Mouse (Mus musculus) liver, postnatal 0 days (tissue): ENCODE results near the gene Mdfi. TPM values are rescaled to one million over a fixed set of nuclear protein-coding genes. Genes with fewer than 3 reads are reported as not detected.

Experiments used
- ATAC-seq: fragments of 200-750 bp; cut with Nextera tagmentation; 2 replicates; pipeline ENCODE4 v1.8.0; 2017; ENCODE audit warnings: mild to moderate bottlenecking, moderate library complexity
- DNase-seq: peaks from one replicate; pipeline ENCODE4 v3.0.0-alpha.2; 2016
- H3K27ac ChIP-seq: fragments of 300-500 bp; sonication (generic); 2 replicates; pipeline ENCODE4 v1.5.1; 2014; ENCODE audit warnings: antibody characterized with exemption, moderate library complexity, mild to moderate bottlenecking, low read depth
- H3K27me3 ChIP-seq: fragments of 300-500 bp; sonication (generic); 2 replicates; pipeline ENCODE4 v1.6.1; 2014; ENCODE audit warnings: low read length, control low read depth, mixed read lengths; ENCODE audit not compliant: insufficient read depth
- H3K36me3 ChIP-seq: fragments of 300-500 bp; sonication (generic); replicated peaks from 2 replicates; pipeline ENCODE4 v1.6.1; 2014; ENCODE audit warnings: mild to moderate bottlenecking, control low read depth, low read length, moderate library complexity, mixed read lengths; ENCODE audit not compliant: insufficient read depth
- H3K4me1 ChIP-seq: fragments of 300-500 bp; sonication (generic); 2 replicates; pipeline ENCODE4 v1.6.1; 2014; ENCODE audit warnings: antibody characterized with exemption, mild to moderate bottlenecking, control low read depth; ENCODE audit not compliant: insufficient read depth
- H3K4me2 ChIP-seq: fragments of 300-500 bp; sonication (generic); 2 replicates; pipeline ENCODE4 v1.6.1; 2014; ENCODE audit warnings: low read depth, mild to moderate bottlenecking, low read length, moderate library complexity, mixed read lengths
- H3K4me3 ChIP-seq: fragments of 300-500 bp; sonication (generic); 2 replicates; pipeline ENCODE4 v1.5.1; 2014; ENCODE audit warnings: low read depth, low read length
- H3K9ac ChIP-seq: fragments of 300-500 bp; sonication (generic); replicated peaks from 2 replicates; pipeline ENCODE4 v1.6.1; 2014; ENCODE audit warnings: mild to moderate bottlenecking, moderate library complexity
- H3K9me3 ChIP-seq: fragments of 300-500 bp; sonication (generic); 2 replicates; pipeline ENCODE4 v1.6.1; 2016; ENCODE audit warnings: mild to moderate bottlenecking, control low read depth, low read length, mixed read lengths
- CTCF ChIP-seq: sonication (generic); IDR thresholded peaks from 2 replicates; pipeline ENCODE4 v1.5.1; 2016; ENCODE audit warnings: antibody characterized with exemption, low read depth
- EP300 ChIP-seq: IDR thresholded peaks from 2 replicates; pipeline ENCODE4 v1.6.1; 2016; ENCODE audit warnings: antibody characterized with exemption, low read depth, mild to moderate bottlenecking
- WGBS: fragments of 180-500 bp; shearing (Covaris S2); extraction: QIAGEN DNeasy Blood & Tissue Kit; methylation state at CpG from one replicate; pipeline ENCODE4 v1.1.7; 2014; ENCODE audit not compliant: insufficient replicate concordance; 5-methylcytosine and 5-hydroxymethylcytosine counted together
- polyA plus RNA-seq: library from polyadenylated mRNA; unstranded; fragments of >200 nt; fragmentation: Nextera tagmentation; extraction: Ambion mirVana; gene quantifications from 2 replicates; pipeline ENCODE4 v1.2.1, GENCODE M21; 2015

Gene Mdfi
- polyA plus RNA-seq, 1 experiment from 2014 or later = 0.82 TPM

DNA sequence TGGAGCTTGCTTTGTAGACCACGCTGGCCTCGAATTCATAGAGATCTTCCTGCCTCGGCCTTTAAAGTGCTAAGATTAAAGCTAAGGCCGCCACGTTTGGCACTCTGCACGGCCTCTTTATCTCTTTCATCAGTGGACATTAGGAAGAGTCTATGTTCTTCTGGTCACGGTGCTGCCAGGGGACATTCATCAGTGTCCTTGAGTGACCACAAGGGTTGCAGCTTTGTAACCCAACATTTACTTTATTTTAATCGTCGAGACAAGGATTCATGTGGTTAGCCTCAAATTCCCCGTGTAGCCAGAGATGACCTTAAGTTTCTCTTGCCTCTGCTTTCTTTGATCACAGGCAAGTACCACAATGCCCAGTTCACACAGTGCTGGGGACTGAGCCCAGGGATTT lies 54.0 kb downstream of the Mdfi start:
- DNase-seq = no peak
- peaks cover 10% of the 10 kb centered on the region for H3K4me1 ChIP-seq
- 68% methylated on average over 10 of the region's 10 CpGs for WGBS
- H3K9ac ChIP-seq = no peak overlapping the region
- no peaks in the 10 kb centered on the region for H3K9me3 ChIP-seq
- TF ChIP-seq EP300 (no peak), CTCF (no peak)
- no peaks in the 10 kb centered on the region for H3K27me3 ChIP-seq
- H3K27ac ChIP-seq = no peak overlapping the region
- no peak for ATAC-seq
- no peak overlapping the region for H3K4me3 ChIP-seq
- no peaks in the 10 kb centered on the region for H3K36me3 ChIP-seq
- no peak overlapping the region for H3K4me2 ChIP-seq

DNA sequence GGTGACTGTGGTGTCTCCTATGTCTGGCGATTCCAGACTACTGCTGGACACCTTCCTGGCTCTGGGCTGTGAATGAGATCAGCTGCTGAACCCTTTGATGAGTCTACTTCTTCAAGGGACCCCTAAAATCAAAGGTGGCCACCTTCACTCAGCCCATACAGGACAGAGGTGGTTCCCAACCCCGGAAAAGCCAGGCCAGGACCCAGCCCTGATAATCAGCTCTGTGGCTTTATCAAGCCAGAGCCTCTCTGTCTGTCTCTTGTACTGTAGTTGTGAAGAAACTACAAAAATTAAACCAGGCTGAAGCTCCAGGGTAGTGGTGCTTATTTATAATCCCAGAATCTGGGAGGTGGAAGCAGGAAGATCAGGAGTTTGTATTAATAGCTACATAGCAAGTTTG lies 57.4 kb downstream of the Mdfi start:
- Histone ChIP-seq H3K36me3 (no peaks in the 10 kb centered on the region), H3K4me2 (no peak overlapping the region), H3K27me3 (no peaks in the 10 kb centered on the region), H3K4me1 (no peaks in the 10 kb centered on the region), H3K9me3 (peaks cover 4% of the 10 kb centered on the region), H3K27ac (no peak overlapping the region), H3K9ac (no peak overlapping the region), H3K4me3 (no peak overlapping the region)
- 44% methylated on average over 2 of the region's 2 CpGs for WGBS
- no peak for DNase-seq
- no peak for ATAC-seq
- TF ChIP-seq EP300 (no peak), CTCF (no peak)

DNA sequence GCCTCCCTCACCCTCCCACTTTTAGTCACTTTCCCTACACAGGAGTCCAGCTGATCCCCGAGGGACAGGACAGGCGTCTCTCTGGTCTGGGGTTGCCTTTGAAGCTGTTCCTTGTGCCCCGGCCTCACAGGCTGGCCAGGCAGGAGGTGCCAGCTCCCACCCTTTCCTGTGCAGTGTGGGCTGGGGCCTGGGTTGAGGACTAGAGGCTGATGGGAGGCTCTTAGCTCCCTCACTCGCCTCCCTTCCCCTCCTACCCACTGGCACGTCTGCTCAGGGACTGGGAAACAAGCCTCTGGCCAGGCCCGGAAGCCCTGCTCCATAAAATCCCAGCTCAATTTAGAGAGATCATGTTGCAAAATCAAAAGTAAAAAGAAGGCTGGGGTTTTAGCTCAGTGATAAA lies 60.9 kb downstream of the Mdfi start:
- ATAC-seq (no peak), DNase-seq (no peak)
- WGBS = 62% methylated on average over 6 of the region's 6 CpGs
- TF ChIP-seq CTCF (no peak), EP300 (no peak)
- Histone ChIP-seq H3K36me3 (no peaks in the 10 kb centered on the region), H3K4me1 (0 out of 2 replicates have a peak, but pooled peaks cover 2% of the 10 kb centered on the region), H3K27me3 (no peaks in the 10 kb centered on the region), H3K27ac (no peak overlapping the region), H3K4me3 (no peak overlapping the region), H3K9ac (no peak overlapping the region), H3K9me3 (peaks cover 9% of the 10 kb centered on the region), H3K4me2 (no peak overlapping the region)

DNA sequence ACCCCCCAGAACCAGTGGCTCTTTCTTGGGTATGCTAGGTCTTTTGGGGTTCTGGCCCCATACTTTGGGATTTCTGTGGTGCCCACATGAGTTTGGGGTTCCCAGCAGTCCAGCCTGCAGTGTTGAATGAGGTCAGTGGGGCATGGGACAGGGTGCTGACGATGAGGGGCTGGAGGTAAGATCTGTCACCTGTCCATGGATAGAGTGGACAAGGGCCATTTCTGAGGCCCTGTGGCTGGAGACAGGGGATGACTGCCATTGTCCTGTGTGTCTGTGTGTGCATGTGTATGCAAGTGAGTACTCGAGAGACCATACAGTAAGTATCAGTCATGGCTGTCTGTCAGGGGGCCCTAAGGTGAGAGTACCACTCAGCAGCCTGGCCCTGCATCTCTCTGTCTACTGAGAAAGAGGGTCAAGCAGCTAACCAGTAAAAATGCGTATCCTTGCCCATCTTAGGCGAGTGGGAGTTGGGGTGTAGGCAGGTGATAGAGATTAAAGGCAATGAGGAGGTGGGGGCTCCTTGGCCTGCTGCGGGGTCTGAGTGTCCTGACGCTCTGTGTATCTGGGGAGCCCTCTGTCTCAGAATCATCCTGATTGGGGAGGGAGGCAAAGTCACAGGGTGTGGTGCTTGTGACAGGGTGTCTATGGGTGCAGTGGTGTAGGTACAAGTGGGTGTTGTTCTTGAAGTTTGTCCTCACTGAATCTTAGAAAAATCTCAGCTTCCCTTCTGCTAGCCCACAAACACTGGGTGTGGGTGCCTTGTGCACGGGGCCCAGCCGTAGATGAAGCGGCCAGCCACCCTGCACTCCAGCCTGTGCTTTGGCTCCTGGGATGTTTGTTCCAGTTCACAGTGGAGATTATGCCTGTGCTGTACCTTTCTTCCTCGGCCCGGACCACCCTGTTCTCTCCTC lies 64.8 kb downstream of the Mdfi start:
- H3K27me3 ChIP-seq = no peaks in the 10 kb centered on the region
- H3K27ac ChIP-seq = peak overlapping the region; percentile 84
- peaks cover 15% of the 10 kb centered on the region for H3K4me1 ChIP-seq
- peak overlapping the region; percentile 44 for H3K4me2 ChIP-seq
- H3K9me3 ChIP-seq = peaks cover 9% of the 10 kb centered on the region
- no peak for TF ChIP-seq CTCF
- no peak for TF ChIP-seq EP300
- 75% methylated on average over 11 of the region's 11 CpGs for WGBS
- no peaks in the 10 kb centered on the region for H3K36me3 ChIP-seq
- H3K4me3 ChIP-seq = 0 out of 2 replicates have a peak overlapping the region, but pooled peaks have one; percentile 2
- ATAC-seq (0 out of 2 replicates have a peak, but pooled peaks have one; percentile 3), DNase-seq (no peak)
- no peak overlapping the region; the same call in 1 of the 2 replicates for H3K9ac ChIP-seq

DNA sequence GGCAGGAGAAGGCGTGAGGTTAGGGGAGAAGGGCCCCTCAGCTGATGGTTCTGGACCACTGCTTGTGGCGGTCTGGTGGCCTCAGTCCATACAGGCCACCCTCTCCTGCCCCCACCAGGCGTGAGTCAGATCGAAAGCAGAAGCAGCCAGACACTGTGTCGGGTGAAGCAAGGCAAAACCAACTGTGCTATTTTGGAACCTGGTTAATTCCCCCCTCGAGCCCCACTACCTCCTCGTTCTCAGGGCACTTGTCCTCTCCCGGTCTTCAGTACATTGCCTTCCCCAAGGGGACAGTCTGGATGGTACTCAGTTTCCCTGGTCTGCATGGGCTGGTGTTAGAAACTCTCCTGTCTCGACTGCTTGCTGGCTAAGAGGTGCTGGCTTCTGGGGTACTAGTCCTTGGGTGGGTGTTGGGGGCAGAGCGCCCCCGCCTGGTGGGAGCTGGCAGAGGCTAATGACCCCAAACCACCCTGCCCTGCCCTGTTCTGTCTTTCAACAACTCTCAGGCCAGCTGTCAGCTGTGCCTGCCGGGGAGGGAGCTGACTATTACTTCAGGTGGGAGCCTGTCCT lies 65.7 kb downstream of the Mdfi start:
- Histone ChIP-seq H3K4me3 (no peak overlapping the region), H3K27ac (peak overlapping the region; percentile 84), H3K9me3 (peaks cover 9% of the 10 kb centered on the region), H3K27me3 (no peaks in the 10 kb centered on the region), H3K4me1 (peaks cover 15% of the 10 kb centered on the region), H3K9ac (no peak overlapping the region; the same call in 1 of the 2 replicates), H3K4me2 (peak overlapping the region; percentile 44), H3K36me3 (no peaks in the 10 kb centered on the region)
- DNase-seq (peak; percentile 74), ATAC-seq (peak; percentile 71)
- 27% methylated on average over 12 of the region's 12 CpGs for WGBS
- no peak for TF ChIP-seq EP300
- peak; percentile 66 for TF ChIP-seq CTCF

DNA sequence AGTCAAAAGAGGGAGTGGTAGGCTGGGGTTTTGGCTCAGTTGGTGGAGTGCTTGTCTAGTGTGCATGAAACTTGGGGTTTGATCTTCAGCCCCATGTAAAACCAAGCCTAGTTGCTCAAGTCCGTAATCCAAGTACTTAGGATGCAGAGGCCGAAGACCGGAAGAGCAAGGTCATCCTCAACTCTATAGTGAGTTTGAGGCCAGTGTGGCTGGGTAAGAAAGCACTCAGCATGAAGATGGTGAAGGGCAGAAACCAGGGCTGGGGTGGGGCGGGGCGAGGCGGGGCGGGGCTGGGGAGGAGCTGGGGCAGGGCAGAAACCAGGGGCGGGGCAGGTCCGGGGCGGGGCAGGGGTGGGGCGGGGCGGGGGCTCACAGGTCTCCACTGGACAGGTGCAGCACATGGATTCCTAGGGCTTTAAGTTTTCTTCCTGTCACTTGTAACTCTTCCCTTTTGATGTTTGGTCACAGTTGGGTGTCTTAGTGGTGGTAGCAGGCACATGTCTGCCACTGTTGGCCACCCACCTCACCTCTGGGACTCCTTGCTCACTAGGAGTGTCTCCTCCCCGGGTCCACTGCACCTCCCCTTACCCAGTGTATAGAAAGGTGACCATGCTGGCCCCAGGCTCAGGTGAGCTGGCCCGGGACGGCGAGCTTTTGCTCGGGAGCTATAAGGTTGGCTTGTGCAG lies 66.9 kb downstream of the Mdfi start:
- Histone ChIP-seq H3K27ac (peak overlapping the region; percentile 84), H3K36me3 (no peaks in the 10 kb centered on the region), H3K4me3 (no peak overlapping the region), H3K27me3 (no peaks in the 10 kb centered on the region), H3K4me1 (peaks cover 24% of the 10 kb centered on the region), H3K4me2 (peak overlapping the region; percentile 44; the same call in 1 of the 2 replicates), H3K9ac (no peak overlapping the region), H3K9me3 (peaks cover 9% of the 10 kb centered on the region)
- TF ChIP-seq EP300 = no peak
- no peak for TF ChIP-seq CTCF
- DNase-seq (peak; percentile 61), ATAC-seq (no peak)
- 60% methylated on average over 11 of the region's 17 CpGs for WGBS
